Mouse (Mus musculus): ENCODE measurements at regions not wholly inside any gene's neighbourhood (a gene's known extent, or its start where the extent isn't known, plus 50 kb on each side); places are given as distances from the start of the nearest gene placed in this dataset.

DNA sequence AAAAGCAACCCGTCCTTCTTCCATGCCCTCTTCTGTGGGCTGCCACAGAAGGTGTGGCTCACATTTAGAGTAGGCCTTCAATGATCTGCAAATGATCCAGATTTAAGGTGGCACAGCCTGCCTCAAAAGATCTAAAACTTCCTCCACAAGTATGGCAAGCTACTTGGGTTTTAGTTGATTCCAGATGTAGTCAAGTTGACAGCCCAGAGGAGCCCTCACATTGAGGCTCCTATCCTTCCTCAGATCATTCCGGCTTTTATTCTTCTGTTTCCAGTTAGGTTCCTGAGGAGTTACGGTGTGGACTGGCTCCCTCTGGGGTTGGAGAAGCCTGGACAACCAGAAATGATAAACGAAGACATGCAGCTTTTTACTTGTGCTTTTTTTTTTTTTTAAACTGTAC lies 78.8 kb upstream of the Mgme1 start:
- 0 out of 2 replicates have a peak, but pooled peaks cover 13% of the 10 kb centered on the region for H3K4me1 ChIP-seq (replicated peaks)
- no peak overlapping the region for H3K27ac ChIP-seq
- H3K4me3 ChIP-seq: no peak overlapping the region
- WGBS: 88% methylated on average over 4 of the region's 4 CpGs
- no peak for ATAC-seq (ENCODE audit: low FRiP score)
- no peak overlapping the region for H3K4me2 ChIP-seq
- H3K27me3 ChIP-seq: peaks cover 4% of the 10 kb centered on the region; the same call in 1 of the 2 replicates
- no peak overlapping the region for H3K9ac ChIP-seq
- no peaks in the 10 kb centered on the region for H3K9me3 ChIP-seq
- H3K36me3 ChIP-seq: no peaks in the 10 kb centered on the region

DNA sequence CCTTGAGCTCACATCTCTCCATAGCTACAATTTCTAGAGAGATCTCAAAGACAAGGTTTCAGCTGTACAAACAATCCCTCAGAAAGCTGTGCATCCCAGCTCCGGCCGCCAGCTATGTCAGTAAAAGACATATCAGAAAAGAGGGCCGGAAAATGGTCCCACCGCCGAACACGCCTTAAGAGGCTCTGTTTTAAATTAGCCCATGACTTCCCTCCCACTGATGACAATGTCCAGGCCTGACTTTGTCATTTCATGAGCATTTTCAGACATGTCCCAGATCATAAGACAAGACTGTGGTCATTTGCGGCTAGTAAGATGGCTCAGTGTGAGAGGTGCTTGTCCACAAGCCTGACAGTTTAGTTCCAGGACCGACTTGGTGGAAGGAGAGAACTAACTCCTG lies 78.0 kb upstream of the Mgme1 start:
- 86% methylated on average over 8 of the region's 8 CpGs for WGBS
- Histone ChIP-seq H3K27ac (no peak overlapping the region), H3K4me1 (replicated peaks) (0 out of 2 replicates have a peak, but pooled peaks cover 13% of the 10 kb centered on the region), H3K9ac (no peak overlapping the region), H3K4me3 (no peak overlapping the region), H3K27me3 (peaks cover 4% of the 10 kb centered on the region; the same call in 1 of the 2 replicates), H3K4me2 (no peak overlapping the region), H3K9me3 (no peaks in the 10 kb centered on the region), H3K36me3 (no peaks in the 10 kb centered on the region)
- ATAC-seq (ENCODE audit: low FRiP score): no peak

DNA sequence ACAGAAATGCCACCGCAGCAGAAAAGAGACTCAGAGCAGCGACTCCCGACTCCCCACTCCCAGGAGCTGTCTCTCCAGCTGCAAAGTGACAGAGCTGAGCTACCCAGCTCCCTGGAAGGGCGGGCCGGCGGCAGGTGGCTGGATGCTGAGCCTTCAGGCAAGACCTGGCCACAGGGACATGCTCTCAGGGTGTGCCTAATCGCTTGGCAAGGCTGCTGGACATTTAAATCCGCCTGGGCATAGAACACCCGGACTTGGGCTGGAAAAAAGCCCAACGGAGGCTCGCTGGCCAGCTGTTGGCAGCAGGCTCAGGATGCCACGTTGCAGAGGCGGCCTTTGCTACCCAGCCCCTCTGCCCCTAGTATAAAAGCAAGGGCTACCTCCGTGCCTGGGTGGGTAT lies 74.6 kb upstream of the Mgme1 start:
- Histone ChIP-seq H3K4me3 (no peak overlapping the region), H3K4me2 (no peak overlapping the region), H3K27me3 (0 out of 2 replicates have a peak, but pooled peaks cover 4% of the 10 kb centered on the region), H3K9ac (no peak overlapping the region), H3K36me3 (no peaks in the 10 kb centered on the region), H3K9me3 (no peaks in the 10 kb centered on the region), H3K4me1 (replicated peaks) (0 out of 2 replicates have a peak, but pooled peaks cover 4% of the 10 kb centered on the region), H3K27ac (no peak overlapping the region)
- 62% methylated on average over 14 of the region's 14 CpGs for WGBS
- no peak for ATAC-seq (ENCODE audit: low FRiP score)

- Histone ChIP-seq H3K27ac (no peak overlapping the region), H3K4me2 (no peak overlapping the region), H3K9ac (no peak overlapping the region), H3K4me3 (no peak overlapping the region), H3K27me3 (0 out of 2 replicates have a peak, but pooled peaks cover 4% of the 10 kb centered on the region), H3K4me1 (replicated peaks) (0 out of 2 replicates have a peak, but pooled peaks cover 4% of the 10 kb centered on the region), H3K9me3 (no peaks in the 10 kb centered on the region), H3K36me3 (no peaks in the 10 kb centered on the region)
- ATAC-seq (ENCODE audit: low FRiP score): no peak
- whole genome bisulfite sequencing: 73% methylated on average over 2 of the region's 2 CpGs
These were observed 73.3 kb upstream of the Mgme1 start for GRCm38 (mm10) chr2:144197139-144197538.

- Histone ChIP-seq H3K4me1 (replicated peaks) (peaks cover 9% of the 10 kb centered on the region; the same call in 1 of the 2 replicates), H3K9me3 (no peaks in the 10 kb centered on the region), H3K27me3 (0 out of 2 replicates have a peak, but pooled peaks cover 4% of the 10 kb centered on the region), H3K4me2 (no peak overlapping the region), H3K27ac (no peak overlapping the region), H3K9ac (no peak overlapping the region), H3K36me3 (no peaks in the 10 kb centered on the region), H3K4me3 (no peak overlapping the region)
- ATAC-seq (ENCODE audit: low FRiP score): no peak
- 79% methylated on average over 13 of the region's 13 CpGs for WGBS
These were observed 72.0 kb upstream of the Mgme1 start for GRCm38 (mm10) chr2:144198326-144199051.
